Mouse (Mus musculus): ENCODE measurements at regions not wholly inside any gene's neighbourhood (a gene's known extent, or its start where the extent isn't known, plus 50 kb on each side); places are given as distances from the start of the nearest gene placed in this dataset.

DNA sequence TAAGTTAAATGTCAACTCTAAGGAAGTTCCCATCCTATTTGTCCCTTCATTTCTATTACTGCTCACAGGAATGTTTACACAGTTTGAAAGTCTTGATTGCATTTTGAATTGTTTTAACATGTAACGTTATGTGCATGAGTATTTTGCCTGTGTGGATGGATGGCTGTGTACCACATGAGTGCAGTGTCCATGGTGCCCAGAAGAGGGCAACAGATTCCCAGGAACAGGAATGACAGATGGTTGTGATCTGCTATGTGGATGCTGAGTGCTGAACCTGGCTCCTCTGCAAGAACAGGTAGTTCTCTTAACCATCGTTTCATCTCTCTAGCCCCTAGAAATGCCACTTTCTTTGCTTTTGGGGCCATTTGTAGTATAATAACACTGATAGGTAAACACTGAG is 597.9 kb upstream of the Zwint start:
- no peak for DNase-seq

DNA sequence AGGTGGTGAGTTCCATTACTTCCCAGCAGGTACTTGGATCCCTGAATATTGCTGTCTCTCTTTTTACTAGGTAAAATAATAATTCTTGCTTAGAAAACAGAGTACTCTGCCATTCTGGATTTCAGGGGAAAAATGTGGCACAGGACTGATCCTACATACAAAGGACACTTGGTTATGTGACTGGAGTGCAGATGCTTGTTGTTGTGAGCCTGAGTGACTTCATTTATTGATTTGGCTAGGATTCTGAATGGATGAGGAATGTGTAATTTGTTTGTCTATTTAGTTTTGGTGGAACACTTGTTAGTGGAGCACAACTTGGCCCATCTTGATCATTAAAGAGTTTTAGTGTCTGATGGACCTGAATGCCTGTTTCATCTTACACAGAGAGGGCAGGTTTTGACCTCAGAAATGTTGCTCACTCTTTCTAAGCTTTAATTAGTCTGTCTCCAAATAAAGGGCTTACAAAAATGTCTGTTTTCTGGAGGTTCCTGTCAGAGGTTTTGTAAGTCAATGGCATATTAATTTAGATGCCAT is 583.4 kb upstream of the Zwint start:
- DNase-seq, result no peak

DNA sequence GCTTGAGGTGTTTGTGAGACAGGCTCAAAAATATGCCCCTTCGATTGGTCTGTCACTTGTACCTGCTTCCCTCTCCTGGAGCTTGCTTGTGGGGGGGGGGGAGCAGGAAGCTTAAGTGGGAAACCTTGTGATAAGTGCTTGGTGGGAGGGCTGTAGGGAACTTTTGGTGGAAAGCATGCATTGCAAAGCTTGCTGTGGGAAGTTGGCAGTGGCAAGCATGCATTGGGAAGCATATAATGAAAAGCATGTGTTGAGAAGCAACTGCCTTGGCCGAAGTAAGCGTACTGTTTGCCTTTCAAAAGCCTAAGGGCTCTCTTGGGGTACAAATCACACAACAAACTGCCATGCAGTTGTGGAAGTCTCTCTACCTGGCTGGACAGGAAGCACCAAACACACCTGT is 576.3 kb upstream of the Zwint start:
- DNase-seq, result no peak

DNA sequence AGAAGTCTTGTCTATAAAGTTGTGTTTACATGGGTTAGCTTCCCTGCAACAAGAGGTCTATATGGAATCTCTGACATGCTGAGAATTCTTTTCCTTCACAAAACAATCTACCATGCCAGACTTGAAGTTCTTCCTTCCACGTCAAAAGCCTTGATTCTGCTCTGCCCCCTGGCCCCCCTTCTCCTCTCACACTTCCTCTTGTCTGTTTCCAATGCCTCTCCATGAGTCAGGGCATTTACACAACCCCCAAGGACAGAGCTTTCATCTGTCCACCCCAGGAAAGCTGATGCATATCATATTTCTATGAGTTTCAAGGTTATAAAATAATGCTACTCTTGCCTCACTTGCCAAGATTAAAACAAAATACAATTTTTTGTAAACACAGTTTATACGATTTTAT is 557.7 kb upstream of the Zwint start:
- no peak for DNase-seq

DNA sequence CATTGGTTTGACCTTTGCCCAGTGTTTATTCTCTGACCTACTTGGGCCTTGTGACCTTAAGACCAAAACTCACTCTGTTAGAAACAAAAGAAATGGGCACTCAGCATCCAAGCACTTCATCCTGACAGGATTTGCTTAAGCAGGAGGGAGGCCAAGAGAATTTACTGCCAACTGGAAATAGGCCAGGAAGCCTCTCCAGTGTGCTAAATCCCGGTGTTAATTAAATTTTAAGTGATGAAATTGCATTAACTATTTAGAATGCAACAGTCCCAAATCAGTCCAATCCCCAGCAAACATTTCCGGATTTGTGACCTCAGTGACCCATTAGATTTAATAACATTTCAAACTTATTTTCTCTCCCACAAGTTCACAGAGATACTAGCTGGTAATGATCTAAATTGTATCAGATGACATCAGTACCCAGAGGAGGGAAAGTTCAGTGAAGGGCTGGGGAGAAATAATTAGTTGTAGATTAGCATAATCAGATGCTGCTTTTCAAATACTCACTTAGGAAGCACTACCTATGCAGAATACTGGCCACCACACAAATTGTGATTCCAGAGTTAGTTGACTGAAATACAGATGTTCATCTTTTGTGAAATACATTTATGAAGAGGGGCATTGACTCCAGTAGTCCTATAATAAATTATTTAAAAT is 555.4 kb upstream of the Zwint start:
- DNase-seq, result peak; percentile 2

DNA sequence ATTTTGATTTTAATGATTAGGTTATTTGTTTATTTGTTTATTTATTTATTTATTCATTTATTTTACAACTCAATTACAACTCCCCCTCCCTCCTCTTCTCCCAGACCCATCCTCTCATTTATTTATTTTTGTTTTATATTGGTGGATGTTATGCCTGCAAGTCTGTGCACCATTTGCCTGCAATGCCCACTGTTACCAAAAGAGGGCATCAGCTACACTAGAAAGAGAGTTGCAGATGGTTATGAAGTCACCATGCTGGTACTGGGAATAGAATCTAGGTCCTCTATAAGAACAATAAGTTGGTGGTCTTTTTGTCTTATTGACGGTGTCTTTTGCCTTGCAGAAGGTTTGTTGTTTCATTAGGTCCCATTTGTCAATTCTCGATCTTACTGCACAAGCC is 535.2 kb upstream of the Zwint start:
- DNase-seq, result no peak

DNA sequence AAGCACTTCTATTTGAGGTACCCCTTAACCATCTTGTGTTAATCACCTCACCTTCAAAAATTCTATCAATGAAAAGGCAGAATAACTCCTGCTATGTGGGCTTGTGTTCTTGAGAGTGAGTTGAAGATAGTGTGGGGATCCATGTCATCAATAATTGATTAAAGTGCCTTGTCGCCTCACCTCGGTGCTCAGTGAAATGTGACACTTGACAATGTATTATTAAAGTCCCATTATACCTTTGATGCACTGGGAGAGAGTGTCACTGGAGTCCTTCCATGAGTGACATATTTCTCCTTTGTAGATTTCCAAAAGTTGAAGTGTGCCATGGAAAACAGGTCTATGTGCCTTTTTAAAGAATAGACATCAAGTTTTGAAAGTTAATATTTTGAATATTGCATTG is 522.2 kb upstream of the Zwint start:
- DNase-seq, result no peak
